Mouse (Mus musculus) C2C12 (cell line): Measurements from ENCODE around the gene Ets1. TPM values are rescaled to one million over a fixed set of nuclear protein-coding genes. Genes with fewer than 3 reads are reported as not detected.

ENCODE experiments used
- H3K27me3 ChIP-seq: one replicate; pipeline ENCODE4 v1.6.1; 2011; ENCODE audit not compliant: control insufficient read depth, insufficient read depth, insufficient read length
- H3K36me3 ChIP-seq: one replicate; pipeline ENCODE4 v1.6.1; 2011; ENCODE audit not compliant: control insufficient read depth, insufficient read depth
- H3K4me3 ChIP-seq: one replicate; pipeline ENCODE4 v1.5.1; 2011; ENCODE audit warnings: mild to moderate bottlenecking, control low read depth; ENCODE audit not compliant: poor library complexity, insufficient read depth, severe bottlenecking
- H3K79me2 ChIP-seq: one replicate; pipeline ENCODE4 v1.6.1; 2011; ENCODE audit not compliant: control insufficient read depth, insufficient read depth
- H3K79me3 ChIP-seq: one replicate; pipeline ENCODE4 v1.6.1; 2011; ENCODE audit warnings: low read depth, control low read depth
- H3ac ChIP-seq: one replicate; pipeline ENCODE3; 2011; ENCODE audit warnings: low read depth; ENCODE audit not compliant: control insufficient read depth, insufficient read length
- CEBPB ChIP-seq: IDR thresholded peaks from one replicate; pipeline ENCODE4 v1.6.1; 2011; ENCODE audit warnings: low read depth, mild to moderate bottlenecking, control low read depth, moderate library complexity
- CTCF ChIP-seq: IDR thresholded peaks from one replicate; pipeline ENCODE4 v1.5.1; 2011; ENCODE audit not compliant: control insufficient read depth, insufficient read depth, insufficient read length
- FOSL1 ChIP-seq: IDR thresholded peaks from one replicate; pipeline ENCODE4 v1.8.0; 2011; ENCODE audit warnings: mild to moderate bottlenecking, low read length; ENCODE audit not compliant: poor library complexity, insufficient read depth, severe bottlenecking
- MAX ChIP-seq: IDR thresholded peaks from one replicate; pipeline ENCODE4 v1.6.1; 2011; ENCODE audit warnings: mild to moderate bottlenecking, control low read depth
- MYOD1 ChIP-seq: IDR thresholded peaks from one replicate; pipeline ENCODE4 v1.6.1; 2011; ENCODE audit warnings: low read depth; ENCODE audit not compliant: control insufficient read depth, insufficient read length
- MYOG ChIP-seq: IDR thresholded peaks from one replicate; pipeline ENCODE4 v1.6.1; 2011; ENCODE audit not compliant: control insufficient read depth, insufficient read length; ENCODE audit errors: extremely low read depth
- USF1 ChIP-seq: IDR thresholded peaks from one replicate; pipeline ENCODE4 v1.6.1; 2011; ENCODE audit warnings: low read depth, mild to moderate bottlenecking, control low read depth, moderate library complexity
- polyA plus RNA-seq: library from polyadenylated mRNA; unstranded; fragments of >200 nt; fragmentation: generic; extraction: Trizol; gene quantifications from one replicate; pipeline ENCODE4 v1.2.1, GENCODE M21; 2012; ENCODE audit warnings: missing spikeins

The Ets1 gene
- polyA plus RNA-seq, 1 experiment = 9.4 TPM

DNA sequence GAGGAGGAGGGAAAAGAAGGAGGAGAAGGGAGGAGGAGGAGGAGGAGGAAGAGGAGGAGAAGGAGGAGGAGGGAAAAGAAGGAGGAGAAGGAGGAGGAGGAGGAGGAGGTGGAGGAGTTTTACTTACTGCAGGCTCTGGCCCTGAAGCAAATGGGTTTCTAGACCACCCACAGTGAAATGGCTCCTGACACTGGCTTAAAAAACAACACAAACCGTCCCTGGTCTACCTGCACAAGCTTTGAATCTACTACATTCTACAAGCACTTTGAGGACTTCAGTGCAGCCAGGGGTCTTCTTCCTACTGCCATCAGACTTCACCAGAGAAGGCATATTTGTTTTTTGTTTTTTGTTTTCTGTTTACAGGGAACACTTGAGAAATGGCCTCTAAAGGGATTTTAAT lies 42.2 kb upstream of the Ets1 start:
- TF ChIP-seq CEBPB (no peak), CTCF (no peak), USF1 (no peak), MAX (no peak), MYOD1 (no peak), FOSL1 (no peak), MYOG (no peak)
- H3K36me3 ChIP-seq = no peaks in the 10 kb centered on the region
- H3K4me3 ChIP-seq = no peak overlapping the region
- no peaks in the 10 kb centered on the region for H3K79me3 ChIP-seq
- H3ac ChIP-seq = no peak overlapping the region
- H3K27me3 ChIP-seq = no peaks in the 10 kb centered on the region
- no peaks in the 10 kb centered on the region for H3K79me2 ChIP-seq

DNA sequence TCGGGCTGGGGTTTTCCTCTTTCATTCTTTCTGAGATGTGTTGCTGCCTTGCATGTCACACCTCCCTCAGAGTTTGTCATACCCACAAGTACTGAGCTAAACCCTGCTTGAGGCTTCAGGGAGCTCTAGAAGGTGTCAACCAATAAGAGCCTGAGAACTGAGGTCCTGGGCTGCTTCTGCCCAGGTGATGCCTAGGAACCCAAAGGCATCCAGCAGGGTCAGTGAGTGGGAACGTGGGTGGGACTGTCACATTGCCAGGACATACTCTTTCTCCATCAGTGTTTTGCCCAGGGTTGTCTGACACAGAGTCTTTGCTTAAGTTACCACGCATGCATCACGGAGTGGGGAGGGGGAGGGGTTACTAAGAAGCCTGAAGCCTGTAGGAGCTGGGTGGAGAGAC lies 41.7 kb upstream of the Ets1 start:
- Histone ChIP-seq H3K27me3 (no peaks in the 10 kb centered on the region), H3K79me2 (no peaks in the 10 kb centered on the region), H3ac (no peak overlapping the region), H3K79me3 (no peaks in the 10 kb centered on the region), H3K4me3 (no peak overlapping the region), H3K36me3 (no peaks in the 10 kb centered on the region)
- no peak for TF ChIP-seq CEBPB
- TF ChIP-seq MAX = no peak
- no peak for TF ChIP-seq USF1
- no peak for TF ChIP-seq FOSL1
- no peak for TF ChIP-seq MYOG
- no peak for TF ChIP-seq MYOD1
- no peak for TF ChIP-seq CTCF

DNA sequence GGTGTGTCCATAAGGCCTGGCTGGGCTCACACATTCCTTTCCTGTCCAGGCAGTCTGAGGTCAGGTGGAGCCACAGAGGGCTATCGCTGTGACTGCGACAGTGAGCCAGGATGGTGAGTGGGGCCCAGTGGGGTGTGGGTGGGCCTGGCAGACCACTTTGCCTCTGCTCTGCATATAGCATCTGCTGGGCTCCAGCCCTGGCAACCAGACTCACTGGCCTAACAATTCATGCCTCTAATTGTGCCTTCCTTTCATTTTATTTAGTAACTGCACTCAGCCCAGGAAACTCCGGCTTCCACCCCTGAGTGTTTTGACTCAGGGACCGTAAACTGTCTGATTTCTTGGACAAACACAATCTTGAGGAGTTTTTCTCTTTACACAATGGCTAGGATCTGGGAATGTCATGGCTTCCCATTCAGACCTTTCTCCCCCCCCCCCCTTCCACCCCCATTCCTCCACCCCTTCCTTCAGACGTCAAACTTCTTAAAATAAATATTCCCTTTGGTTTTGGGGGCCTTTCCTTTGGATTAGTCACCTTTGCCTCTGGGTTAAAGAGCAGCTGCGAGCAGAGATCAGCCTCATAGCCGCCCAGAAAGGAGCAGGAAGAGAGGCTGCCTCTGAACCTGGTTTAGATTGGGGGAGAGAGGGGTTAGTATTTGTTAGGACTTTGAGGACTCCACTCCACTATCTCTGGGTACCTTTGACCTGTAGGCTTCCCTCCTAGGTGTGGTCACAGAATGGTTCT lies 40.8 kb upstream of the Ets1 start:
- no peaks in the 10 kb centered on the region for H3K27me3 ChIP-seq
- no peak overlapping the region for H3ac ChIP-seq
- no peaks in the 10 kb centered on the region for H3K79me3 ChIP-seq
- no peak overlapping the region for H3K4me3 ChIP-seq
- no peaks in the 10 kb centered on the region for H3K36me3 ChIP-seq
- no peaks in the 10 kb centered on the region for H3K79me2 ChIP-seq
- no peak for TF ChIP-seq MYOG

DNA sequence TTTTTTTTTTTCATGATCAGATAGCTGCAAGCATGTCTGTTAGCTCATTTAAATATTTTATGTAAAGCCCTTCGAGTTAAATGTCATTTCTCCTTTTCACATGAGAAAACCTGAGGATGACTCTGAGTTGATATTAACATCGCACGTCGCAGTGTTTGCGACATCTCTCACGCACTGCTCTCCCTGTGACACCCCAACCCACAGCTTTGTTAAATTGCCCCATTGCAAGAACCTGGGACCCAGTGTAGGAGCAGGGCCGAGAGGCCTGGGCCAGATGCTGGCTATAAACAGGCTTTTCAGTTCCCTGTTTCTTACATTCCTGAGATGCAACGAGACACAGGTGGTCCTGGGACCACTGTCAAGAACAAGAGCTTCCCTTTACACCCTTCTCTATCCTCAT lies 39.7 kb upstream of the Ets1 start:
- no peaks in the 10 kb centered on the region for H3K79me2 ChIP-seq
- no peaks in the 10 kb centered on the region for H3K27me3 ChIP-seq
- H3K4me3 ChIP-seq = no peak overlapping the region
- H3K79me3 ChIP-seq = no peaks in the 10 kb centered on the region
- H3K36me3 ChIP-seq = no peaks in the 10 kb centered on the region
- TF ChIP-seq MAX (no peak), USF1 (no peak), MYOD1 (no peak), CTCF (no peak), MYOG (no peak), CEBPB (no peak), FOSL1 (no peak)
- H3ac ChIP-seq = no peak overlapping the region

DNA sequence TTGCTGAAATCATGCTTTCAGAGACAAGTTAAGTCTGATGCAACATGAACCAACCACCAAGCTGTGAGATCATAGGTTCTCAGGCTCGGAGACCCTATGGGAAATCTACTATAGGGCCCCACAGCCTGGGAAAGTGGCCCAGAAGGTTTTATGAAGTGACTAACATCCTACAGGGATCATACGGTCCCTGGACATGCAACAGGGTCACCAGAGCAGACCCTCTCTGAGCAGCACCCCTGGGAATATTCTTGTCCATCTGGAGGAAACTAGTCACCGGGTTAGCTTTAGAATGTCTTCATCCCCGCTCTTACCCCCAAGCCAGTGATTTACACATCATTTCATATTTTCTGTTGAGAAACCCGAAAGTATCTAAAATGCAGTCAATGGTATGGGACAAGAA lies 34.1 kb upstream of the Ets1 start:
- H3K79me2 ChIP-seq = no peaks in the 10 kb centered on the region
- H3K36me3 ChIP-seq = no peaks in the 10 kb centered on the region
- H3K4me3 ChIP-seq = no peak overlapping the region
- no peaks in the 10 kb centered on the region for H3K79me3 ChIP-seq
- H3K27me3 ChIP-seq = no peaks in the 10 kb centered on the region
- H3ac ChIP-seq = no peak overlapping the region
- TF ChIP-seq MAX = no peak

DNA sequence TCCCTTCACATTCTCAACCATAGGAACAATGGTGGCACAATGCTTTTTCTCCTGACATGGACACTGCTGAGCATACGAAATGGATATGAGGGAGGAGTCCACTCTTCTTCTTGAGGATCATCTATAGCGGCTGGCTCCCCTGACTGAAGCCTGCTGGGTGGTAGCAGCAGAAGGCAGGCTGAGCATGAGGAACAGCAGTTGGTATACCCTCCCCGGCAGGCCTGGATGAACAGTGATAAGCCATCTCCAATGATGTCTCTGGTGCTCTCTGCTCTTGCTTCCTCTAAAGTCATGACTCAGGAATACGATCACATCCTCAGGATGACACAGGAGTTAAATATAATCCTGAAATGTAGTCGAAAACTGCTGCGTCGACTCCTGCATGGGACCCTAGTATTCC lies 32.9 kb upstream of the Ets1 start:
- Histone ChIP-seq H3K79me3 (no peaks in the 10 kb centered on the region), H3K4me3 (no peak overlapping the region), H3K27me3 (no peaks in the 10 kb centered on the region), H3ac (no peak overlapping the region), H3K79me2 (no peaks in the 10 kb centered on the region), H3K36me3 (no peaks in the 10 kb centered on the region)
- TF ChIP-seq CEBPB (no peak), USF1 (no peak), CTCF (no peak), MAX (no peak), FOSL1 (no peak), MYOD1 (no peak), MYOG (no peak)
